Mouse (Mus musculus) adipocyte (in vitro differentiated cells): ENCODE measurements around the gene Adamts20.

Source experiments
- DNase-seq: peaks from one replicate; pipeline ENCODE4 v3.0.0-alpha.2; 2016; ENCODE audit warnings: low spot score

Gene Adamts20

DNA sequence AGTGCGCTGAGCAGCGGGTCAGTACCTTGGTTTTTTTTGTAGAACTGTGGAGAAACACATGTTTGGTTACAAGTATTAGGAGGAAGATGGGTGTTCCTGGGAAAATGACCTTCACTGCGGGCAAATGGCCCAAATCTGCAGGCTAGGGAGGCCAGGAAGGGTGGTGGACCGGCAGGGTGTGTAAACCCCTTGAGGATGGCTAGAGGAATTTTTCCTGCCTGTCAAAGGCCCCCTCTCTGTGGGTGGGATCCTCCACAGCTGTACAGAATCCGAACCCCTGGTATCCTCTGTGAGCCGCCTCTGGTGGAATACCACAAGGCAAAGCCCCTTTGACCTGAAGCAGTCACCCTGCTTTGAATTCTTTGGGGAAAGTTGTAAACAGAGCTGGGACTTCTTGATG lies 216.8 kb downstream of the Adamts20 start:
- no peak for DNase-seq

DNA sequence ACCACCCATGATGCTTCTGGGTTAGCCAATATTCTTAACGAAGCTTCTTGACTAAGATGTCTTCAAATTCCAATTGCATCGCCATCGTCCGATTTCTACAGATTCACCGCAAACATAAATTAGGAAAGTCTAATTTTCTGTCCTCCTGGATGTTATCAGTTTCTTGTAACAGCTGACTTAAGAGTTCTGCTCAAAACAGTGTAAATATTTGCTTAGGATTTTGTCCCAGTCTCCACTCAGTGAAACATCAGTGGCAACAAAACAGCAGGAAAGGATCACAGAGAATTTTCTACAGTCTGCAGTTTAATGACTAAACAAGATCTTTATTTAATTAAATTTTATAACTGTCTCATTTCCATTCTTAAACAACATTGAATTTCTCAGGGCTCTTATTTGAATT lies 218.5 kb downstream of the Adamts20 start:
- DNase-seq = no peak

DNA sequence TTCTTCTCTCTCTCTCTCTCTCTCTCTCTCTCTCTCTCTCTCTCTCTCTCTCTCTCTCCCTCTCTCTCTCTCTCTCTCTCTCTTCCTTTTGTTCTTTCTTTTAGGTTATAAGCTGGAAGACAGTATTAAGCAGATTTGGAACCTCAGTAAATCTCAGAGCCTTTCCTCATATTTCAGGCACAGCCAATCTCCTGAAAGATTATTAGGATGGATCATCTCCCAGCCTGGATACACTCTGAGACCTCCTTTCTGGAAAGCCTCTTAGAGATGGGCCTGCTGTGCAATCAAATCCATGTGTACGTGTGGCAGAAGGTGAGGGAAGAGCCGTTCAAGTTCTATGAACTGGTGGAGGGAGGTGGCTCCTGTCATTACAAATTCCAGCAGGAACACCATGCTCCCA lies 220.9 kb downstream of the Adamts20 start:
- DNase-seq = no peak

DNA sequence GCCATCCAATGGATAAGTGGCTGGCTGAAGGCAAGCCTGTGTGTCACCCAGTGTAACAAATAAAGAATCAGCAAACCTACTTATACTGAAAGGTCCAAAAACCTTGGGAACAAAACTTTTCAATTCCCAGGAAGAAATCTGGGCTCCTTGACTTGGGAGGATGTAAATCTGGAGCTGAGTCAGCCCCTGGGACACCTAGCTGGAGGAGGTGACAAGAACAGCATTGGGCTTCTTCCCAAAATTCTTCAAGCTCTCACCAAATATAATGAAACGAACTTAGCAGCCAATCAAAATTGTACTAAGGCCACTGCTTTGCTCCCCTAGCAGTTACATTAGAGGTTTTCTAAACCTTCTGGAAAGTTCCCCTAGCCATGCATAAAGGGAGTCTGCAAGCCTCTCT lies 223.1 kb downstream of the Adamts20 start:
- no peak for DNase-seq

DNA sequence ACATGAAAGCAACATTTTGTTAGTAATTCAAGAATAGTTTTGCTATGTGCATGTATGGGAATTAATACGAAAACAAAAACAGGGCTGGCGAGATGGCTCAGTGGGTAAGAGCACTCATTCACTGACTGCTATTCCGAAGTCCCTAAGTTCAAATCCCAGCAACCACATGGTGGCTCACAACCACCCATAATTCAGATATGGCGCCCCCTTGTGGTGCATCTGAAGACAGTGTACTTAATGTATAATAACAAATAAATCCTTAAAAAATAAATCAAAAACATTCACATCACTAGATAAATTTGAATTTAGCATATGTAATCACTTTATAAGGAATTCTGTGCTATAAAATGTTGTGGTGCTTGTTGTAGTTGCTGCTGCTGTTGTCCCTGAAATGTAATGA lies 225.6 kb downstream of the Adamts20 start:
- no peak for DNase-seq

DNA sequence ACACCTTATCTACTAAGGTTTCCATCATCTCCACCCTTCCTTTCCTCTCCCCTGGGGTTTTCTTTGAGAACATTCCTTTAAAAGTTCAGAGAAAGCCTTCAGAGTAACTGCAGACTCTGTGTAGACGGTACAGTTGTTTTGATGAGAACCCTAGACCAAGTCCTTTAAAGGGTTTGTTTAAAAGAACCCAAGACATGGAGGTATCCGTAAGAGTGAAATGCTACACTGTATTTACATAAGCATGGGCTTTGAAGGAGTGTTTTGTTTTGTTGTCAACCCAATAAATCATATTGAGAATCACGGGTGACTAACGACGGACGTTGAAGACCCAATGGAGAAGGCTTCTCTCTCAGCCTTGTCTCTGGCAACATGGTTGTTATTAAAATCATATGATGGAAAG lies 226.1 kb downstream of the Adamts20 start:
- DNase-seq = no peak

DNA sequence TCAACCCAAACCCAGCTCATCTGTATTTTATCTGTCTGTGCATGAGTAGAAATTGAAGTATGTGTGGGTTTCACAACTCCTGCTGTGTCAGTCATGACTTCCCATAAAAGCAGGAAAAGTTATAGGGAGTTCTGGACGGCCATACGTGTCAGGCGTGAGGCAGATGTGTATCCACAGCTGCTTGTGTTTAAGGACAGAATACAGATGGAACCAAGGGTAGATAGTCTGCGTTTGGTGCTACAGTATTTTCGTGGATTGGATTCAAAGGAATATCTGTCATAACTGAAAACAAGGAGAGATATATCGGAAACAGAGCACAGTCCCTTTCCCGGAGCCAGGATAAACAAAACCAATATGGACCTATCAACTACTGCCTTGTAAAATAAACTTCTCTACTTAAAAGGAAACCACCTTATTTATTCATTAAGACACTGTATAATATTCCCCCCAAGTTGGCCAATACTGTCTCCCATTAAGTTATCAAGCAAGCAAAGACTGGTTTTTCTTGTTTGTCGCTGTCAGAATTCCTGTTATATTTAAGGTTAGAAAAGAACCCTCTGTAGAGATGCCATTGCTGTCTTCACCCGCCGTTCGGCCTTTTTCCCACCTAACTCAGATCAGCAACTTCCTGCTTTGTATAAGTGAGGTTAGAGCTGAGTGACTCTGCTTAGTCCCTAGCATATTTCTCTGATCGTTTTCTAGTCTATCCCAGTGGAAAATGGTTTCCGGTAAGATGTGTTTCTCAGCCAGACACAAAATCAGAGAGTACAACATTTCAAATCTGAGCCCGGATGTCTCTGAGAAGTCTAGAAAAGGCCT lies 227.0 kb downstream of the Adamts20 start:
- no peak for DNase-seq

DNA sequence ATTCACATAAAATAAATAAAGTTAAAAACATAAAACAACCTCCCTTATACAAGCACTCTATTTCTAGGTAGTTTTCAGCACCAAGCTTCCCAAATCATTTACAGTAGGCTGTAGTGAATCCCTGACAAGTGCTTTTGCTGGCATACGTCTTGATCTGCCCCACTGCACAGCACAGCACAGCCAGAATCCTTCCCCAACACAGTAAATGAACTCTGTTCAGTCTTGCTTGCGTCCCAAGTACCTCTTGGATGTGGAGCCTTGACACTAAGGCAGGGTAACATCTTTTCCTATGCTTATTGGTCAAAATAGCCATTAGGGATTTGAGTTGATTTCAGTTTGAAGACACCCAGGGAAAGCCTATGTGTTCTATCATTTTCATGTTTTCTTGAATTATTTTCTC lies 228.5 kb downstream of the Adamts20 start:
- DNase-seq = no peak

DNA sequence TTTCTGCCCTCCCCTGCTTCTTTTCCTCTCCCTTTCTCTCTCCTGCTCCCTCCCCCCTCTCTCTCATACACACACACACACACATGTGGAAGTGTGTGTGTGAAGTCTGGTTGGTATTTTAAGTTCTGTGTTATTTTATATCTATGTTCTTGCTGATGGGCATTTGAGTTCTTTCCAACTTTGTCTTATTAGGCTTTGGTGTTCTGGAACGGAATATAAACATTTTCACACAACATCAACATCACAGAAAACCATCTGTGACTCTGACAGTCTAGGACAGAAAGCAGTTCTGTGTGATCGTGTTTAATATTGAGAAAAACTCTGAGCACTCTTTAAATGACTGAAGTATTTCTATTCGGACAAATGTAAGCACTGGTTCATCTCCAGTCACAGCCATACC lies 229.1 kb downstream of the Adamts20 start:
- no peak for DNase-seq

DNA sequence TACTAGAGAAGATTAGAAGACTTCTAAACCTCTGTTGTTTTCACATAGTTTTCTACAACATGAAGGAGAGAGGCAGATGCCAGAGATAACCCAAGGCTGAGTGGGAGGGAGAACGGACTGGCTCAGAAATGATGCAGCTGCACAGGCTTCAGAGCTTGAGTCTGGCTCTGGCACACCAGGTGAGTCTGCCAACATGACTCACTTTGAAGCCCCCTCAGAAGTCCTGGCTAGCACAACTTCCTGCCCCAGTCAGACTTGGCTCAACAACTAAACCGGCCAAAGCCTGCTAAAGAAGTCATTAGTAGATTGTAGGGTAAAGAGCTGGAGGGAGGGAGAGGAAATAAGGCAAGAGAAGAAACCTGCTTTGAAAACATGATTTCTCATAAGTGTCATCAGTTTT lies 230.0 kb downstream of the Adamts20 start:
- DNase-seq = no peak

DNA sequence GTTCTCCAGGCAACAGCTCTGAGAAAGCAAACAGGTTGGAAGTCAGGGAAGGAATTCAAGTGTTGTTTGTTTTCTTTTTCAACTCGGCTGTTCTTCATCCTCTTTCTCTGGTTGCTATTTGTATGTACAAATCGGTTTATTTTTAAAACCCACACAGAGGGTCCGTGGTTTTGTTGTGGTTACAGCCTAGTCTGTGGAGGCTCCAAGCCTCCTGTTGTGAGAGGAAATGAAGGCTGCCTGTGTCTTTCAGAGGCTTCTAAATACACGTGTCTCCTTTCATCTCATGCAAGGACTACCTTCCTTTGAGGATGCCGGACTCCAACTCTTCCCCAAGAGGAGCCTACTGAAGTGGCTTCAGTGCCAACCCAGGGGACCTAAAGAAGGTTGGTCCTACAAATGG lies 234.0 kb downstream of the Adamts20 start:
- no peak for DNase-seq

DNA sequence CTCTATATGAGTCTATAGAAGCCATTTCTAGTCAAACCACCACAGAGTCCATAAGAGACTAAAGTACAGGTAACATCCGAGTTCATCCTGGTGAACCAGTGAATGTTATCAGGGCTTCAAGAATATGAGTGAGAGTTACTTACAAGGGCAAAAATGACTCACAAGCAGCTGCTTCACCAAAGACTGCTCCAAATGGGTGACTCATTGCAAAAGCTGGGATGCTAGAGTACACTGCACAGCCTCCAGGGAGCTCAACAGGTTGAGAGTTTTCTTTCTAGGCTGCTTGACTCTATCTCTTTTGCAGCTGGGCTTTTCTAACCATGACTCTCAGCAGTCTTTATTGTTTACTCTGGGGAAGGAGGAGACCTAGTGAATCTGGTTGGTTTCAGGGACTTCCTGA lies 237.8 kb downstream of the Adamts20 start:
- DNase-seq = no peak

DNA sequence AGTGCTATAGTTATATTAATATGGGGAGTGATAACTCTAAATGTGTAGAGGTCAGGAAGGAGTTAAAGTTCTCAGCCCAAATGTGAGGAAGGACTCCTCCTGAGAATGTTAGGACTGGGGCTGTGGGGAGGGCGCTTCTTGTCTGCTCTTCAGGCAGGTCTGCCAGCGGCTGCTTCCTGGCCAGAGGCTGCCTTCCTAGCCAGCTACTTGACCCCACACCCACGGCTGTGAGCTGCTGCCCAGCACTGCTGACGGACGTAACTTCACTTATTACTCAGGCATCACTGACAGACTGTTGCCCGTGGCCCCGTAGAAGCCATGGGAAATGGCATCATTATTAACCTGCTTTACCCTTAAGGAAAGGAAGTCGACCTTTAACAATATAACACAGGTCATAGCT lies 242.1 kb downstream of the Adamts20 start:
- DNase-seq = no peak

DNA sequence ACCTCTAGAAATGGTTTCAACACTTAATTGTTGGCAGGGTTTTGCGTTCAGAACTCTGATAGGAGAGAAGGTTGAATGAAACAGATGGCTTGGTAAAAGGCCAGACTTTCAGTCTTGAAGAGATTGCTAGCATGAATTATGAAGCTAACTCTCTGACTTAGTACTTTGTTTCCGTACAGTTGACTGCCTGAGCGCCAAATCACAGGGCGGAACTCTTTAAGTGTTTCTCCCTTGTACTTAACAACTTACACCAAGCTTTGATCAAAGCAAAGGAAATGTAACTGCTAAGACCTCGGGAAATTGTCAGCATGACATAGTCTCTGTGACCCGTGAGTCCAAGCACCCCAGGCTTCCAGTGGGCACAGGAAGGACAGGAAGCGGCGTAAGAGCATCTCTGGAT lies 244.5 kb downstream of the Adamts20 start:
- DNase-seq = no peak
